Mouse (Mus musculus) thymus, adult 2 months (tissue): ENCODE results near the gene Acsl6.

ENCODE experiments used
- CTCF ChIP-seq: fragments of 200-500 bp; IDR thresholded peaks from 2 replicates; pipeline ENCODE4 v1.5.1; 2012; ENCODE audit warnings: mild to moderate bottlenecking, control low read depth, low read length, moderate library complexity, borderline replicate concordance; ENCODE audit not compliant: control insufficient read depth, poor library complexity, insufficient read depth; ENCODE audit errors: extremely low read depth
- POLR2A ChIP-seq: fragments of 200-500 bp; IDR thresholded peaks from 2 replicates; pipeline ENCODE4 v1.6.1; 2012; ENCODE audit warnings: mild to moderate bottlenecking, low read length, control low read depth, moderate library complexity; ENCODE audit not compliant: control insufficient read depth, poor library complexity, insufficient read depth; ENCODE audit errors: extremely low read depth

DNA sequence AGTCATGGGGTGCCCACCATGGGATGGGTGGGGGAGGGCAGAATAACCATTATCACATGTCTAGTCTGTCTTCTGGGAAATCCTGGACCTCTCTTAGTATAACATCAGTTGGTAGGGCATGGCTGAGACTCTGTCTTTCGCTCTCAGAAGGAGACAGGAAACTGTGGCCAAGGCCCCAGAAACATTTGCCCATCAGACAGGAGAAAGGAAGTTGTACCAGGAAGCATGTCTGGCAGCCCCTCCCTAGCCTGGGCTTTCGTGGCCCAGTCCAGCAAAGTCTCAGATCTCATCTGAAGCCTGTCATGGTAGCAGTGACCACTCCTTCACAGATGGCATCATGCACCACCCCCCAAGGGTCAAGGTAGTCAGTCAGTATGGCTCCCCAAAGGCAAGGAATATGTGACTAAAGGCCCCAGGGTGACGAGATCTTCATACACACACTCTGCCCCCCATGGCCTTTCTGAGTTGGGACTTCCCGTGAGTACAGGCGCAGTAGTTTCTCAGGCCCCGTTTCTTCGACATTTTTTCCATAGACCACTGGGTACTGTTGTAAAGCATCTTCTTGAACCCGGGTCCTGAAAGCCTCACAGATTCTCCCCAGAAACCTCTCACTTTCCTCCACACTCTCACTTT is 15.7 kb upstream of the Acsl6 start:
- TF ChIP-seq CTCF (no peak), POLR2A (no peak)
